Mouse (Mus musculus): ENCODE measurements around the gene Cirbp. TPM values are rescaled to one million over a fixed set of nuclear protein-coding genes. Genes with fewer than 3 reads are reported as not detected.

Gene Cirbp
- polyA plus RNA-seq, 1 experiment from 2014 or later: 311 TPM

- peak overlapping the region; percentile 81 for H3K4me3 ChIP-seq (ENCODE audit: low read length)
- H3K36me3 ChIP-seq (ENCODE audit: control insufficient read depth, insufficient read depth, low read length): peaks cover 40% of the 10 kb centered on the region
- H3K9ac ChIP-seq (ENCODE audit: low read depth, low read length): peak overlapping the region; percentile 95
- 26% methylated on average over 3 of the region's 3 CpGs for WGBS
- peaks cover 42% of the 10 kb centered on the region for H3K4me1 ChIP-seq (ENCODE audit: control insufficient read depth, insufficient read depth, low read depth, low read length)
- ATAC-seq: no peak
- no peaks in the 10 kb centered on the region for H3K9me3 ChIP-seq (ENCODE audit: control insufficient read depth, low read length)
- H3K27ac ChIP-seq (ENCODE audit: low read depth, low read length): peak overlapping the region; percentile 98
- H3K4me2 ChIP-seq (ENCODE audit: low read length): peak overlapping the region; percentile 82
- H3K27me3 ChIP-seq (replicated peaks; ENCODE audit: control insufficient read depth, insufficient read depth, low read length): no peaks in the 10 kb centered on the region
These were observed 12.9 kb upstream of the Cirbp start for GRCm38 (mm10) chr10:80152873-80153260.

- H3K4me1 ChIP-seq (ENCODE audit: control insufficient read depth, insufficient read depth, low read depth, low read length): peaks cover 43% of the 10 kb centered on the region
- peaks cover 40% of the 10 kb centered on the region for H3K36me3 ChIP-seq (ENCODE audit: control insufficient read depth, insufficient read depth, low read length)
- WGBS: 79% methylated on average over 19 of the region's 19 CpGs
- H3K27ac ChIP-seq (ENCODE audit: low read depth, low read length): peak overlapping the region; percentile 98; the same call in 1 of the 2 replicates
- H3K9me3 ChIP-seq (ENCODE audit: control insufficient read depth, low read length): no peaks in the 10 kb centered on the region
- no peak for ATAC-seq
- 0 out of 2 replicates have a peak overlapping the region, but pooled peaks have one; percentile 82 for H3K4me2 ChIP-seq (ENCODE audit: low read length)
- peak overlapping the region; percentile 95; the same call in 1 of the 2 replicates for H3K9ac ChIP-seq (ENCODE audit: low read depth, low read length)
- no peaks in the 10 kb centered on the region for H3K27me3 ChIP-seq (replicated peaks; ENCODE audit: control insufficient read depth, insufficient read depth, low read length)
- H3K4me3 ChIP-seq (ENCODE audit: low read length): peak overlapping the region; percentile 81; the same call in 1 of the 2 replicates
These were observed 12.1 kb upstream of the Cirbp start for GRCm38 (mm10) chr10:80153713-80154112.

GRCm38 (mm10) chr10:80154384-80154783 lies 11.4 kb upstream of the Cirbp start:
- Histone ChIP-seq H3K9ac (ENCODE audit: low read depth, low read length) (peak overlapping the region; percentile 9; the same call in 1 of the 2 replicates), H3K27ac (ENCODE audit: low read depth, low read length) (peak overlapping the region; percentile 37; the same call in 1 of the 2 replicates), H3K9me3 (ENCODE audit: control insufficient read depth, low read length) (no peaks in the 10 kb centered on the region), H3K36me3 (ENCODE audit: control insufficient read depth, insufficient read depth, low read length) (peaks cover 40% of the 10 kb centered on the region), H3K27me3 (replicated peaks; ENCODE audit: control insufficient read depth, insufficient read depth, low read length) (no peaks in the 10 kb centered on the region), H3K4me1 (ENCODE audit: control insufficient read depth, insufficient read depth, low read depth, low read length) (peaks cover 50% of the 10 kb centered on the region), H3K4me3 (ENCODE audit: low read length) (no peak overlapping the region), H3K4me2 (ENCODE audit: low read length) (no peak overlapping the region)
- WGBS: 80% methylated on average over 7 of the region's 7 CpGs
- ATAC-seq: no peak

GRCm38 (mm10) chr10:80155277-80155676 lies 10.5 kb upstream of the Cirbp start:
- no peak overlapping the region for H3K4me3 ChIP-seq (ENCODE audit: low read length)
- H3K4me1 ChIP-seq (ENCODE audit: control insufficient read depth, insufficient read depth, low read depth, low read length): peaks cover 52% of the 10 kb centered on the region
- WGBS: 27% methylated on average over 1 of the region's 1 CpGs
- no peak for ATAC-seq
- no peak overlapping the region for H3K4me2 ChIP-seq (ENCODE audit: low read length)
- no peaks in the 10 kb centered on the region for H3K27me3 ChIP-seq (replicated peaks; ENCODE audit: control insufficient read depth, insufficient read depth, low read length)
- peaks cover 40% of the 10 kb centered on the region for H3K36me3 ChIP-seq (ENCODE audit: control insufficient read depth, insufficient read depth, low read length)
- H3K27ac ChIP-seq (ENCODE audit: low read depth, low read length): peak overlapping the region; percentile 39; the same call in 1 of the 2 replicates
- no peak overlapping the region; the same call in 1 of the 2 replicates for H3K9ac ChIP-seq (ENCODE audit: low read depth, low read length)
- H3K9me3 ChIP-seq (ENCODE audit: control insufficient read depth, low read length): no peaks in the 10 kb centered on the region

DNA sequence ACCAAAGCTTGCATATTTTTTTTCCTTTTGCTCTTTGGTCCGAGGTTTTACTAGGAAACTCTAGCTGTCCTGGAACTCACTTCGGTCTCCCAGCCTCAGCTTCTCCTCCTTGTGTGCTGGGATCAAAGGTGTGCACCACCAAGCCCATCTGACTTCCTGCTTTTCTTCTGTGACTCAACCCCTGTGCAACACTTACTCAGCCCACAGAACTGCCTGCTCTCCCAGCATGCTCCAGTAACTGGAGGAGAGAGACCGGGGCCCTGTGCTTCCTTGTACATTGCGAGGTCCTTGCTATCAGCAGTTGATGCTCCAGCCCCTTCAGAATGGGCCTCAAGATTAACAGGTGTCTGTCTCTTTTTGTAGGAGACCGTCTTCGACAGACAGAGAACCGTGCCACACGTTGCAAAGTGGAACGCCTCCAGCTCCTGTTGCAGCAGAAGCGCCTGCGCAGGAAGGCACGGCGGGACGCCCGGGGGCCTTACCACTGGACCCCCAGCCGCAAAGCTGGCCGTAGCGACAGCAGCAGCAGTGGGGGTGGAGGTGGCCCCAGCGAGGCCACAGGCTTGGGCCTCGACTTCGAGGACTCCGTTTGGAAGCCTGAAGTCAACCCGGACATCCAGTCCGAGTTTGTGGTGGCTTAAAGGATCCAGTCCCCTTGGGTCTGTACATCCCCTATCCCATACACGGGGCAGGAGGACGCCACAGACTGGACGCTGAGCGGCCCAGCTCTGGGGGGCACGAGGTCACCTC lies 9.6 kb upstream of the Cirbp start:
- Histone ChIP-seq H3K4me2 (ENCODE audit: low read length) (no peak overlapping the region), H3K4me1 (ENCODE audit: control insufficient read depth, insufficient read depth, low read depth, low read length) (peaks cover 61% of the 10 kb centered on the region), H3K27ac (ENCODE audit: low read depth, low read length) (peak overlapping the region; percentile 61), H3K27me3 (replicated peaks; ENCODE audit: control insufficient read depth, insufficient read depth, low read length) (no peaks in the 10 kb centered on the region), H3K9me3 (ENCODE audit: control insufficient read depth, low read length) (no peaks in the 10 kb centered on the region), H3K4me3 (ENCODE audit: low read length) (no peak overlapping the region), H3K9ac (ENCODE audit: low read depth, low read length) (no peak overlapping the region), H3K36me3 (ENCODE audit: control insufficient read depth, insufficient read depth, low read length) (peaks cover 40% of the 10 kb centered on the region)
- ATAC-seq: no peak
- 80% methylated on average over 29 of the region's 29 CpGs for WGBS

- 53% methylated on average over 7 of the region's 7 CpGs for WGBS
- no peaks in the 10 kb centered on the region for H3K9me3 ChIP-seq (ENCODE audit: control insufficient read depth, low read length)
- H3K27me3 ChIP-seq (replicated peaks; ENCODE audit: control insufficient read depth, insufficient read depth, low read length): no peaks in the 10 kb centered on the region
- no peak overlapping the region for H3K4me2 ChIP-seq (ENCODE audit: low read length)
- peaks cover 40% of the 10 kb centered on the region for H3K36me3 ChIP-seq (ENCODE audit: control insufficient read depth, insufficient read depth, low read length)
- H3K27ac ChIP-seq (ENCODE audit: low read depth, low read length): peak overlapping the region; percentile 91
- peaks cover 66% of the 10 kb centered on the region for H3K4me1 ChIP-seq (ENCODE audit: control insufficient read depth, insufficient read depth, low read depth, low read length)
- H3K4me3 ChIP-seq (ENCODE audit: low read length): no peak overlapping the region
- H3K9ac ChIP-seq (ENCODE audit: low read depth, low read length): no peak overlapping the region
- no peak for ATAC-seq
These were observed 9.1 kb upstream of the Cirbp start for GRCm38 (mm10) chr10:80156752-80157053.

- Histone ChIP-seq H3K4me3 (ENCODE audit: low read length) (no peak overlapping the region), H3K9me3 (ENCODE audit: control insufficient read depth, low read length) (no peaks in the 10 kb centered on the region), H3K9ac (ENCODE audit: low read depth, low read length) (peak overlapping the region; percentile 38), H3K4me2 (ENCODE audit: low read length) (no peak overlapping the region), H3K36me3 (ENCODE audit: control insufficient read depth, insufficient read depth, low read length) (peaks cover 40% of the 10 kb centered on the region), H3K27me3 (replicated peaks; ENCODE audit: control insufficient read depth, insufficient read depth, low read length) (no peaks in the 10 kb centered on the region), H3K4me1 (ENCODE audit: control insufficient read depth, insufficient read depth, low read depth, low read length) (peaks cover 63% of the 10 kb centered on the region), H3K27ac (ENCODE audit: low read depth, low read length) (peak overlapping the region; percentile 91)
- 50% methylated on average over 15 of the region's 15 CpGs for WGBS
- ATAC-seq: no peak
These were observed 8.4 kb upstream of the Cirbp start for GRCm38 (mm10) chr10:80157141-80157929.

GRCm38 (mm10) chr10:80158307-80158986 lies 7.3 kb upstream of the Cirbp start:
- no peaks in the 10 kb centered on the region for H3K9me3 ChIP-seq (ENCODE audit: control insufficient read depth, low read length)
- H3K4me2 ChIP-seq (ENCODE audit: low read length): no peak overlapping the region; the same call in 1 of the 2 replicates
- H3K4me1 ChIP-seq (ENCODE audit: control insufficient read depth, insufficient read depth, low read depth, low read length): peaks cover 52% of the 10 kb centered on the region
- ATAC-seq: no peak
- peaks cover 40% of the 10 kb centered on the region for H3K36me3 ChIP-seq (ENCODE audit: control insufficient read depth, insufficient read depth, low read length)
- H3K27me3 ChIP-seq (replicated peaks; ENCODE audit: control insufficient read depth, insufficient read depth, low read length): no peaks in the 10 kb centered on the region
- H3K9ac ChIP-seq (ENCODE audit: low read depth, low read length): no peak overlapping the region
- peak overlapping the region; percentile 91 for H3K27ac ChIP-seq (ENCODE audit: low read depth, low read length)
- 13% methylated on average over 18 of the region's 18 CpGs for WGBS
- H3K4me3 ChIP-seq (ENCODE audit: low read length): no peak overlapping the region; the same call in 1 of the 2 replicates

Data from hindbrain, embryonic 16.5 days (tissue).